Comparison of ENCODE assay signal across 29 mouse cellular contexts in genomic region chr1:86571941-86572340, GRCm38 (mm10).
"Had no signal": no experiment of that assay in that cellular context is flagged by ENCODE, and none has a peak within 500 bp of the region (broad histone marks: within the 10 kb centered on the region; RNA-seq: fewer than 3 reads in every experiment).

No protein-coding gene starts in this region.

- H3K4me3 ChIP-seq: embryonic facial prominence, embryonic 10.5 days; embryonic facial prominence, embryonic 12.5 days; embryonic facial prominence, embryonic 13.5 days; embryonic facial prominence, embryonic 15.5 days; erythroblast, embryonic 14.5 days; forebrain, embryonic 10.5 days; forebrain, embryonic 12.5 days; forebrain, embryonic 13.5 days; forebrain, embryonic 15.5 days; gastrocnemius, adult 2 months; heart, adult 2 months; heart, embryonic 10.5 days had no signal

- H3K9ac ChIP-seq: embryonic facial prominence, embryonic 12.5 days; embryonic facial prominence, embryonic 13.5 days; embryonic facial prominence, embryonic 15.5 days; forebrain, embryonic 12.5 days; forebrain, embryonic 13.5 days; forebrain, embryonic 15.5 days; forebrain, postnatal 0 days had no signal

- H3K9me3 ChIP-seq: embryonic facial prominence, embryonic 10.5 days; embryonic facial prominence, embryonic 12.5 days; embryonic facial prominence, embryonic 13.5 days; embryonic facial prominence, embryonic 15.5 days; forebrain, embryonic 10.5 days; forebrain, embryonic 12.5 days; forebrain, embryonic 13.5 days; forebrain, embryonic 15.5 days; heart, embryonic 10.5 days had no signal

- H3K4me1 ChIP-seq: embryonic facial prominence, embryonic 10.5 days; embryonic facial prominence, embryonic 12.5 days; embryonic facial prominence, embryonic 13.5 days; embryonic facial prominence, embryonic 15.5 days; forebrain, embryonic 10.5 days; forebrain, embryonic 12.5 days; forebrain, embryonic 13.5 days; forebrain, embryonic 15.5 days had no signal

- H3K27ac ChIP-seq: embryonic facial prominence, embryonic 10.5 days; embryonic facial prominence, embryonic 12.5 days; embryonic facial prominence, embryonic 13.5 days; embryonic facial prominence, embryonic 15.5 days; forebrain, embryonic 10.5 days; forebrain, embryonic 12.5 days; forebrain, embryonic 13.5 days; forebrain, embryonic 15.5 days; gastrocnemius, adult 2 months; heart, adult 2 months; heart, embryonic 10.5 days had no signal

- H3K27me3 ChIP-seq: embryonic facial prominence, embryonic 12.5 days; embryonic facial prominence, embryonic 13.5 days; embryonic facial prominence, embryonic 15.5 days; forebrain, embryonic 12.5 days; forebrain, embryonic 13.5 days; forebrain, embryonic 15.5 days had no signal

- ATAC-seq: forebrain, embryonic 13.5 days; forebrain, embryonic 14.5 days; forebrain, embryonic 15.5 days; forebrain, embryonic 16.5 days; forebrain, postnatal 0 days had no signal

- DNase-seq: cerebellum, adult 8-10 months; cerebellum, adult 9-10 months; cerebellum, adult 9-11 months; cerebellum, postnatal 10 days; cerebellum, postnatal 14 days; cerebellum, postnatal 25 days; cerebellum, postnatal 36 days; embryo, embryonic 11 days; forebrain, postnatal 0 days; gastrocnemius, adult 2 months; gastrocnemius, postnatal 10 days; gastrocnemius, postnatal 14 days; gastrocnemius, postnatal 25 days; gastrocnemius, postnatal 36 days; heart, adult 11 months; heart, adult 18-20 months; heart, adult 2 months had no signal
